Mouse (Mus musculus) MEL (cell line): ENCODE results near the gene Mtss1l. TPM values are rescaled to one million over a fixed set of nuclear protein-coding genes. Genes with fewer than 3 reads are reported as not detected.
"Not testable (repeated sequence)": the region's sequence is repeated elsewhere in the genome, so short reads cannot be mapped to it uniquely, and the experiment has no call there.

Experiments used
- DNase-seq: peaks from one replicate; pipeline ENCODE4 v3.0.0; 2011; ENCODE audit warnings: low read depth, low spot score
- H3K27ac ChIP-seq: 2 replicates; pipeline ENCODE4 v1.5.1; 2012; ENCODE audit warnings: low read depth, mild to moderate bottlenecking, control low read depth, low read length, moderate library complexity; ENCODE audit not compliant: control insufficient read depth
- H3K27me3 ChIP-seq, 2 experiments: fragments of 150-350 bp in 1 of 2; sonication (generic) in 1 of 2; 2 replicates each; pipeline ENCODE4 v1.6.1; 2012; ENCODE audit warnings: low read length in 2 of 2, mild to moderate bottlenecking in 2 of 2, improper control_type of control experiment in 1 of 2, moderate library complexity in 1 of 2; ENCODE audit not compliant: insufficient read depth in 2 of 2, control insufficient read depth in 1 of 2
- H3K36me3 ChIP-seq, 2 experiments: 2 replicates each; pipeline ENCODE4 v1.6.1; 2012 to 2014; ENCODE audit warnings: low read length in 2 of 2, improper control_type of control experiment in 1 of 2, inconsistent platforms in 1 of 2, mild to moderate bottlenecking in 1 of 2; ENCODE audit not compliant: insufficient read depth in 2 of 2, control insufficient read depth in 1 of 2
- H3K4me1 ChIP-seq, 2 experiments: fragments of 150-350 bp in 1 of 2; sonication (generic) in 1 of 2; 2 replicates each; pipeline ENCODE4 v1.6.1; 2012; ENCODE audit warnings: low read length in 2 of 2, improper control_type of control experiment in 1 of 2, mild to moderate bottlenecking in 1 of 2; ENCODE audit not compliant: insufficient read depth in 2 of 2, control insufficient read depth in 1 of 2
- H3K4me3 ChIP-seq, 2 experiments: fragments of 150-350 bp in 1 of 2; sonication (generic) in 1 of 2; 2 replicates each; pipeline ENCODE4 v1.5.1; 2012; ENCODE audit warnings: low read depth in 2 of 2, low read length in 2 of 2, mild to moderate bottlenecking in 2 of 2, moderate library complexity in 2 of 2, control low read depth in 1 of 2, improper control_type of control experiment in 1 of 2; ENCODE audit not compliant: control insufficient read depth in 1 of 2, insufficient read depth in 1 of 2
- H3K79me2 ChIP-seq: 2 replicates; pipeline ENCODE4 v1.6.1; 2012; ENCODE audit warnings: mild to moderate bottlenecking, low read length, moderate library complexity; ENCODE audit not compliant: control insufficient read depth, poor library complexity, insufficient read depth
- H3K9ac ChIP-seq: 2 replicates; pipeline ENCODE4 v1.6.1; 2012; ENCODE audit warnings: low read depth, mild to moderate bottlenecking, control low read depth, low read length, moderate library complexity; ENCODE audit not compliant: control insufficient read depth, poor library complexity, severe bottlenecking
- H3K9me3 ChIP-seq: fragments of 150-350 bp; sonication (generic); replicated peaks from 2 replicates; pipeline ENCODE4 v1.6.1; 2012; ENCODE audit warnings: mild to moderate bottlenecking, low read length, improper control_type of control experiment, moderate library complexity; ENCODE audit not compliant: insufficient read depth
- CTCF ChIP-seq, 3 experiments: IDR thresholded peaks in 2 of 3; conservative IDR thresholded peaks in 1 of 3; 2 replicates each; pipeline ENCODE4 v1.5.1; 2011 to 2012; ENCODE audit warnings: low read length in 3 of 3, low read depth in 2 of 3, mild to moderate bottlenecking in 2 of 3, improper control_type of control experiment in 1 of 3, inconsistent platforms in 1 of 3, mixed read lengths in 1 of 3, moderate library complexity in 1 of 3; ENCODE audit not compliant: control insufficient read depth in 1 of 3, insufficient read depth in 1 of 3, poor library complexity in 1 of 3, severe bottlenecking in 1 of 3
- ELF1 ChIP-seq: IDR thresholded peaks from 2 replicates; pipeline ENCODE4 v1.6.1; 2014; ENCODE audit warnings: low read depth, mild to moderate bottlenecking, inconsistent platforms, low read length, improper control_type of control experiment, moderate library complexity
- ETS1 ChIP-seq: IDR thresholded peaks from 2 replicates; pipeline ENCODE4 v1.6.1; 2012; ENCODE audit warnings: low read depth, mild to moderate bottlenecking, inconsistent platforms, low read length, improper control_type of control experiment, moderate library complexity
- GABPA ChIP-seq: IDR thresholded peaks from 2 replicates; pipeline ENCODE4 v1.6.1; 2012; ENCODE audit warnings: low read depth, mild to moderate bottlenecking, inconsistent platforms, low read length, improper control_type of control experiment, moderate library complexity
- KAT2A ChIP-seq: conservative IDR thresholded peaks from 2 replicates; pipeline ENCODE4 v1.6.1; 2012; ENCODE audit warnings: low read depth, low read length, improper control_type of control experiment, inconsistent platforms
- MAX ChIP-seq: IDR thresholded peaks from 2 replicates; pipeline ENCODE4 v1.6.1; 2011; ENCODE audit warnings: low read length, improper control_type of control experiment
- MAZ ChIP-seq: IDR thresholded peaks from 2 replicates; pipeline ENCODE4 v1.6.1; 2012; ENCODE audit warnings: low read depth, mild to moderate bottlenecking, inconsistent platforms, low read length, improper control_type of control experiment
- MXI1 ChIP-seq: IDR thresholded peaks from 2 replicates; pipeline ENCODE4 v1.6.1; 2011; ENCODE audit warnings: mild to moderate bottlenecking, low read depth, low read length, improper control_type of control experiment
- NRF1 ChIP-seq: IDR thresholded peaks from 2 replicates; pipeline ENCODE4 v1.6.1; 2014; ENCODE audit warnings: low read depth, mild to moderate bottlenecking, inconsistent platforms, low read length, improper control_type of control experiment, moderate library complexity; ENCODE audit not compliant: poor library complexity, insufficient read depth, severe bottlenecking
- POLR2A ChIP-seq, 2 experiments: IDR thresholded peaks; 2 replicates each; pipeline ENCODE4 v1.6.1; 2011 to 2012; ENCODE audit warnings: low read length in 2 of 2, mild to moderate bottlenecking in 2 of 2, control low read depth in 1 of 2, improper control_type of control experiment in 1 of 2, low read depth in 1 of 2, moderate library complexity in 1 of 2; ENCODE audit not compliant: control insufficient read depth in 1 of 2, insufficient read depth in 1 of 2, poor library complexity in 1 of 2
- POLR2AphosphoS2 ChIP-seq: IDR thresholded peaks from 2 replicates; pipeline ENCODE4 v1.6.1; 2011; ENCODE audit warnings: low read length, improper control_type of control experiment
- RAD21 ChIP-seq: IDR thresholded peaks from 2 replicates; pipeline ENCODE4 v1.6.1; 2011; ENCODE audit warnings: mild to moderate bottlenecking, low read depth, low read length, improper control_type of control experiment
- RCOR1 ChIP-seq: IDR thresholded peaks from 2 replicates; pipeline ENCODE4 v1.6.1; 2012; ENCODE audit warnings: low read depth, mild to moderate bottlenecking, inconsistent platforms, low read length, improper control_type of control experiment
- TCF12 ChIP-seq: IDR thresholded peaks from 2 replicates; pipeline ENCODE4 v1.6.1; 2014; ENCODE audit warnings: low read depth, mild to moderate bottlenecking, inconsistent platforms, low read length, improper control_type of control experiment, moderate library complexity
- UBTF ChIP-seq: IDR thresholded peaks from 2 replicates; pipeline ENCODE4 v1.6.1; 2012; ENCODE audit warnings: low read depth, mild to moderate bottlenecking, inconsistent platforms, low read length, improper control_type of control experiment, moderate library complexity, borderline replicate concordance; ENCODE audit not compliant: insufficient read depth
- ZC3H11A ChIP-seq: IDR thresholded peaks from 2 replicates; pipeline ENCODE4 v1.6.1; 2012; ENCODE audit warnings: low read depth, mild to moderate bottlenecking, inconsistent platforms, low read length, improper control_type of control experiment
- ZNF384 ChIP-seq: IDR thresholded peaks from 2 replicates; pipeline ENCODE4 v1.6.1; 2012; ENCODE audit warnings: low read depth, mild to moderate bottlenecking, inconsistent platforms, low read length, improper control_type of control experiment
- polyA plus RNA-seq, 2 experiments: library from polyadenylated mRNA; stranded (reverse) in 1 of 2; unstranded in 1 of 2; fragments of >175 nt in 1 of 2; fragments of >200 nt in 1 of 2; gene quantifications; 2 replicates each; pipeline versions ENCODE4 v1.2.1 to v1.2.4; 2012; ENCODE audit warnings: low replicate concordance in 2 of 2, low read depth in 1 of 2; ENCODE audit not compliant: insufficient read length in 2 of 2, insufficient read depth in 1 of 2, missing spikeins in 1 of 2
- total RNA-seq: library from RNA; depleted of rRNA; stranded (reverse); fragments of 300-350 nt; gene quantifications from 2 replicates; pipeline ENCODE4 v1.2.3, GENCODE M21; 2012

Mtss1l gene
- total and polyA plus RNA-seq, 3 experiments, result 1.2 to 4.3 TPM; not detected in 1

GRCm38 (mm10) chr8:110786501-110786900 is 65.2 kb downstream of the Mtss1l start:
- not testable (repeated sequence) for H3K36me3 ChIP-seq, H3K9me3 ChIP-seq, H3K79me2 ChIP-seq, H3K27me3 ChIP-seq, H3K4me3 ChIP-seq, H3K27ac ChIP-seq, H3K9ac ChIP-seq
- H3K4me1 ChIP-seq, result peaks cover 0 to 11% of the 10 kb centered on the region in 2 experiments; a peak in 2 of 4 replicates
- DNase-seq, result peak; percentile 45

DNA sequence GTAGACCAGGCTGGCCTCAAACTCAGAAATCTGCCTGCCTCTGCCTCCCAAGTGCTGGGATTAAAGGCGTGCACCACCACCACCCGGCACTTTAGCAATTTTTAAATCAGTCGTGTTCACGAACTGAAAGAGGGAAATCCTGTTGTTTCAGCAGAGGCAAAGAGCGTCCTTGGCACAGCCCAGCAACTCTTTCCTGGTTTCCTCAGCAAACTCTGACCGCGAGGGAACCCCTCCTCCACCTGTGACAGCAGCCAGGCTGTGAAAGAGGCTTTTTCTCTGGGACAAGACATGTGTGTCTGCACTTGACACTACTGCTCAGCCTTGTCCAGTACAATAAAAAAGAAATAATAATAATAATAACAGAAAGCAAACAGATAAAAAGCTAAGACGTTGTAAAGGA is 65.7 kb downstream of the Mtss1l start:
- no peak for DNase-seq
- Histone ChIP-seq H3K79me2 (no peaks in the 10 kb centered on the region), H3K4me1 (peaks cover 0 to 11% of the 10 kb centered on the region in 2 experiments; a peak in 2 of 4 replicates), H3K27me3 (no peaks in the 10 kb centered on the region), H3K36me3 (no peaks in the 10 kb centered on the region; a peak in 2 of 4 replicates), H3K9ac (no peak overlapping the region), H3K27ac (no peak overlapping the region), H3K9me3 (no peaks in the 10 kb centered on the region), H3K4me3 (no peak overlapping the region)
- no peak for TF ChIP-seq ZC3H11A
- TF ChIP-seq ETS1, result no peak
- TF ChIP-seq ZNF384, result no peak
- TF ChIP-seq GABPA, result no peak
- no peak for TF ChIP-seq ELF1
- no peak for TF ChIP-seq POLR2AphosphoS2
- no peak for TF ChIP-seq RAD21
- no peak for TF ChIP-seq KAT2A
- TF ChIP-seq MAX, result no peak

- H3K4me1 ChIP-seq, result peaks cover 0 to 11% of the 10 kb centered on the region in 2 experiments; a peak in 2 of 4 replicates
- no peak for DNase-seq
- no peak overlapping the region for H3K27ac ChIP-seq
- H3K9me3 ChIP-seq, result no peaks in the 10 kb centered on the region
- no peak overlapping the region for H3K4me3 ChIP-seq
- H3K79me2 ChIP-seq, result no peaks in the 10 kb centered on the region
- no peak for TF ChIP-seq ZC3H11A
- TF ChIP-seq UBTF, result no peak
- no peak for TF ChIP-seq CTCF (IDR thresholded peaks at IDR 0.05 in 2 of 3, conservative IDR thresholded peaks at IDR 0.05 in 1 of 3; ENCODE audit: control insufficient read depth in 1 of 3, insufficient read depth in 1 of 3, low read depth in 2 of 3, low read length in 3 of 3, poor library complexity in 1 of 3, severe bottlenecking in 1 of 3)
- no peak for TF ChIP-seq KAT2A
- TF ChIP-seq TCF12, result no peak
- TF ChIP-seq MXI1, result no peak
- no peak for TF ChIP-seq MAZ
- TF ChIP-seq POLR2A (IDR thresholded peaks at IDR 0.05; ENCODE audit: control insufficient read depth in 1 of 2, insufficient read depth in 1 of 2, low read depth in 1 of 2, low read length in 2 of 2, poor library complexity in 1 of 2), result no peak
- TF ChIP-seq GABPA, result no peak
- no peak for TF ChIP-seq NRF1
- TF ChIP-seq ELF1, result no peak
- no peak for TF ChIP-seq RCOR1
- TF ChIP-seq, all 39 proteins: peak for 0
- Histone ChIP-seq H3K36me3 (no peaks in the 10 kb centered on the region; a peak in 2 of 4 replicates), H3K27me3 (no peaks in the 10 kb centered on the region), H3K9ac (no peak overlapping the region)
Measured at GRCm38 (mm10) chr8:110787411-110787954, 66.2 kb downstream of the Mtss1l start.
